Mouse (Mus musculus) stomach, embryonic 14.5 days (tissue): Measurements from ENCODE around the gene Gm17359. TPM values are rescaled to one million over a fixed set of nuclear protein-coding genes. Genes with fewer than 3 reads are reported as not detected.

Source experiments
- ATAC-seq: fragments of 200-750 bp; cut with Nextera tagmentation; 2 replicates; pipeline ENCODE4 v1.8.0; 2017; ENCODE audit warnings: low read depth, moderate TSS enrichment; ENCODE audit not compliant: insufficient number of reproducible peaks, insufficient read depth, low FRiP score
- H3K27ac ChIP-seq: fragments of 300-500 bp; sonication (generic); 2 replicates; pipeline ENCODE4 v1.5.1; 2014; ENCODE audit warnings: mild to moderate bottlenecking, low read length, moderate library complexity, mixed read lengths
- H3K27me3 ChIP-seq: fragments of 300-500 bp; sonication (generic); 2 replicates; pipeline ENCODE4 v1.6.1; 2014; ENCODE audit warnings: low read length, control low read depth, mixed read lengths; ENCODE audit not compliant: control insufficient read depth, insufficient read depth
- H3K36me3 ChIP-seq: fragments of 300-500 bp; sonication (generic); 2 replicates; pipeline ENCODE4 v1.6.1; 2014; ENCODE audit warnings: mild to moderate bottlenecking, control low read depth, low read length, moderate library complexity, mixed read lengths; ENCODE audit not compliant: control insufficient read depth, insufficient read depth
- H3K4me1 ChIP-seq: fragments of 300-500 bp; sonication (generic); 2 replicates; pipeline ENCODE4 v1.6.1; 2014; ENCODE audit warnings: low read length, control low read depth, mixed read lengths; ENCODE audit not compliant: control insufficient read depth, insufficient read depth
- H3K4me2 ChIP-seq: fragments of 300-500 bp; sonication (generic); replicated peaks from 2 replicates; pipeline ENCODE4 v1.6.1; 2014; ENCODE audit warnings: low read depth, low read length, control low read depth
- H3K4me3 ChIP-seq: fragments of 300-500 bp; sonication (generic); 2 replicates; pipeline ENCODE4 v1.5.1; 2014; ENCODE audit warnings: low read depth, low read length, control low read depth
- H3K9ac ChIP-seq: fragments of 300-500 bp; sonication (generic); replicated peaks from 2 replicates; pipeline ENCODE4 v1.6.1; 2014; ENCODE audit warnings: low read depth, mild to moderate bottlenecking, control low read depth, low read length, moderate library complexity, mixed read lengths
- H3K9me3 ChIP-seq: fragments of 300-500 bp; sonication (generic); 2 replicates; pipeline ENCODE4 v1.6.1; 2016; ENCODE audit warnings: low read depth, low read length, control low read depth; ENCODE audit not compliant: control insufficient read depth
- WGBS: fragments of 180-500 bp; shearing (Covaris S2); extraction: QIAGEN DNeasy Blood & Tissue Kit; methylation state at CpG from one replicate; pipeline ENCODE4 v1.1.7; 2014; 5-methylcytosine and 5-hydroxymethylcytosine counted together
- polyA plus RNA-seq: library from polyadenylated mRNA; unstranded; fragments of >200 nt; fragmentation: Nextera tagmentation; extraction: Ambion mirVana; gene quantifications from 2 replicates; pipeline ENCODE4 v1.2.1, GENCODE M21; 2014

The Gm17359 gene
- polyA plus RNA-seq, 1 experiment from 2014 or later, result not detected

DNA sequence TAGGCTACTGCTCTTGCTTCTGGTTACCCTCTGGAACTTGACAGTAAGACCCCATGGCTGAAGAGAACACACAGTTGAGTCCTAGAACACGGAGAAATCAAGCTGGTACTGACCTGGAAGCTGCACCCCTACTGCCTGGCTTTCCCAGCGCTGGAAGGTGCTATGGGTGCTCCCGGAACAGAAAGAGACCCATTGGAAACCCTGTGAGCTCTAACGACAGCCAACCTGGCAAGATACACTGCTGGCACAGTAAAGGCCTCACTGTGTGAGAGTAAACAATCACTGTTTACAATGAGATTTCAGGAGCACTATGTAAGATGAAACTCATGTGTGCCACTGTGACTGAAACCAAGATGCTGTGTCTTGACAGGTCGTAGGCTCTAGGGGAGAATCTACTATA, 78.6 kb downstream of the Gm17359 start:
- ATAC-seq, result no peak
- Histone ChIP-seq H3K4me1 (no peaks in the 10 kb centered on the region), H3K27ac (no peak overlapping the region), H3K4me2 (no peak overlapping the region), H3K27me3 (no peaks in the 10 kb centered on the region), H3K36me3 (no peaks in the 10 kb centered on the region), H3K9ac (no peak overlapping the region), H3K4me3 (no peak overlapping the region), H3K9me3 (no peaks in the 10 kb centered on the region)
- 70% methylated on average over 5 of the region's 5 CpGs for WGBS

DNA sequence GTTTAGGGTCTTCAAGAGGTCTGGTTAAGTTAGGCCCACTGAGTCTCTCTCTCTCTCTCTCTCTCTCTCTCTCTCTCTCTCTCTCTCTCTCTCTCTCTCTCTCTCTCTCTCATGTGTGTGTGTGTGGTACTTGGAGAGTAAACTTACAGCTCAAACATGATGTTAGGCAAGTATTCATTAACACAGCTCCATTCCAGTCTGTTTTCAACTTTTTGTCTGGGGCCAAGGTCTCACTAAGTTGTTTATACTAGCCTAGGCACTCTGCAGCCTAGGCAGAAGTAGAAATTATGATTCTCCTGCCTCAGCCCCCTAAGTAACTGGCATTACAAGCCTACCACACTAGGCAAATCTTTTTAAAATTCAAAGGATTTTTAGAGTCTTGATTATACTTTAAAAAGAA, 79.5 kb downstream of the Gm17359 start:
- Histone ChIP-seq H3K4me3 (no peak overlapping the region), H3K9me3 (no peaks in the 10 kb centered on the region), H3K27ac (no peak overlapping the region), H3K4me1 (no peaks in the 10 kb centered on the region), H3K4me2 (no peak overlapping the region), H3K9ac (no peak overlapping the region), H3K36me3 (no peaks in the 10 kb centered on the region), H3K27me3 (no peaks in the 10 kb centered on the region)
- ATAC-seq, result no peak

- Histone ChIP-seq H3K4me3 (no peak overlapping the region), H3K4me1 (no peaks in the 10 kb centered on the region), H3K9ac (no peak overlapping the region), H3K36me3 (no peaks in the 10 kb centered on the region), H3K27me3 (no peaks in the 10 kb centered on the region), H3K4me2 (no peak overlapping the region), H3K9me3 (no peaks in the 10 kb centered on the region), H3K27ac (no peak overlapping the region)
- ATAC-seq, result no peak
- 65% methylated on average over 4 of the region's 4 CpGs for WGBS
Observed at GRCm38 (mm10) chr3:79416944-79417680, 80.7 kb downstream of the Gm17359 start.

- WGBS, result 90% methylated on average over 14 of the region's 14 CpGs
- no peaks in the 10 kb centered on the region for H3K36me3 ChIP-seq
- no peak for ATAC-seq
- no peaks in the 10 kb centered on the region for H3K9me3 ChIP-seq
- H3K9ac ChIP-seq, result no peak overlapping the region
- no peaks in the 10 kb centered on the region for H3K4me1 ChIP-seq
- H3K27ac ChIP-seq, result no peak overlapping the region
- H3K4me2 ChIP-seq, result no peak overlapping the region
- no peak overlapping the region for H3K4me3 ChIP-seq
- no peaks in the 10 kb centered on the region for H3K27me3 ChIP-seq
Observed at GRCm38 (mm10) chr3:79418921-79419320, 82.5 kb downstream of the Gm17359 start.

- Histone ChIP-seq H3K4me2 (no peak overlapping the region), H3K9ac (no peak overlapping the region), H3K9me3 (no peaks in the 10 kb centered on the region), H3K27ac (no peak overlapping the region), H3K36me3 (no peaks in the 10 kb centered on the region), H3K4me3 (no peak overlapping the region), H3K27me3 (no peaks in the 10 kb centered on the region), H3K4me1 (no peaks in the 10 kb centered on the region)
- WGBS, result 66% methylated on average over 1 of the region's 1 CpGs
- no peak for ATAC-seq
Observed at GRCm38 (mm10) chr3:79425441-79425840, 89.0 kb downstream of the Gm17359 start.

GRCm38 (mm10) chr3:79433593-79433992, 97.1 kb downstream of the Gm17359 start:
- Histone ChIP-seq H3K4me1 (no peaks in the 10 kb centered on the region), H3K27ac (no peak overlapping the region), H3K27me3 (no peaks in the 10 kb centered on the region), H3K9ac (no peak overlapping the region), H3K4me3 (no peak overlapping the region), H3K4me2 (no peak overlapping the region), H3K36me3 (no peaks in the 10 kb centered on the region), H3K9me3 (no peaks in the 10 kb centered on the region)
- no peak for ATAC-seq

- no peak for ATAC-seq
- no peak overlapping the region for H3K4me2 ChIP-seq
- no peak overlapping the region for H3K27ac ChIP-seq
- H3K36me3 ChIP-seq, result no peaks in the 10 kb centered on the region
- H3K27me3 ChIP-seq, result no peaks in the 10 kb centered on the region
- WGBS, result 80% methylated on average over 9 of the region's 9 CpGs
- no peaks in the 10 kb centered on the region for H3K4me1 ChIP-seq
- no peak overlapping the region for H3K9ac ChIP-seq
- H3K4me3 ChIP-seq, result no peak overlapping the region
- H3K9me3 ChIP-seq, result no peaks in the 10 kb centered on the region
Observed at GRCm38 (mm10) chr3:79434436-79434835, 98.0 kb downstream of the Gm17359 start.

DNA sequence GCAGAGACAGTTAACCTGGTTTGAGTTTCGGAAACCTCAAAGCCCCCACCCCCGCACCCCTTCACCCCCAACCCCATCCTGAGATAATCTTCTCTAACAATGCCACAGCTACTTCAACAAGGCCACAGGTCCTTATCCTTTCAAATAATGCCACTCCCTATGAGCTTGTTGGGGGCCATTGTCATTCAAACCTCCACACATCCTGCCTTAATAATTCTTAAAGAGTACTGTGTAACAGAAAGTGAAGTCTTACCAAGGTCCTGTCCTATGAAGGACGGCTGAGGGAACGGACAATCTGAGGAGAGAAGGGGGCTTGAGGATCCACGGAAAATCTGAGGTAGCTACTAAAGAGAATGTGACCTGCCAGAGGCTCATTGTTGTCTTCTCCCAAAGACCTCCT, 98.5 kb downstream of the Gm17359 start:
- Histone ChIP-seq H3K4me1 (no peaks in the 10 kb centered on the region), H3K27me3 (no peaks in the 10 kb centered on the region), H3K4me2 (no peak overlapping the region), H3K9ac (no peak overlapping the region), H3K9me3 (no peaks in the 10 kb centered on the region), H3K36me3 (no peaks in the 10 kb centered on the region), H3K4me3 (no peak overlapping the region), H3K27ac (no peak overlapping the region)
- no peak for ATAC-seq
- WGBS, result 64% methylated on average over 5 of the region's 5 CpGs

GRCm38 (mm10) chr3:79436186-79436585, 99.7 kb downstream of the Gm17359 start:
- Histone ChIP-seq H3K4me2 (no peak overlapping the region), H3K27ac (no peak overlapping the region), H3K9ac (no peak overlapping the region), H3K36me3 (no peaks in the 10 kb centered on the region), H3K4me1 (no peaks in the 10 kb centered on the region), H3K27me3 (no peaks in the 10 kb centered on the region), H3K4me3 (no peak overlapping the region), H3K9me3 (no peaks in the 10 kb centered on the region)
- 84% methylated on average over 7 of the region's 7 CpGs for WGBS
- no peak for ATAC-seq
